Mouse (Mus musculus) liver, adult 2 months (tissue): Measurements from ENCODE around the gene Kirrel2.

Source experiments
- CTCF ChIP-seq: fragments of 200-500 bp; IDR thresholded peaks from 2 replicates; pipeline ENCODE4 v1.5.1; 2011; ENCODE audit warnings: low read depth, low read length, control low read depth
- POLR2A ChIP-seq: fragments of 200-500 bp; IDR thresholded peaks from 2 replicates; pipeline ENCODE4 v1.6.1; 2011; ENCODE audit warnings: low read length, control low read depth; ENCODE audit not compliant: insufficient read depth; ENCODE audit errors: extremely low read depth

- no peak for TF ChIP-seq CTCF
- TF ChIP-seq POLR2A = no peak
These were observed 22.3 kb downstream of the Kirrel2 start for GRCm38 (mm10) chr7:30435156-30435555.
